In the genomic region with DNA sequence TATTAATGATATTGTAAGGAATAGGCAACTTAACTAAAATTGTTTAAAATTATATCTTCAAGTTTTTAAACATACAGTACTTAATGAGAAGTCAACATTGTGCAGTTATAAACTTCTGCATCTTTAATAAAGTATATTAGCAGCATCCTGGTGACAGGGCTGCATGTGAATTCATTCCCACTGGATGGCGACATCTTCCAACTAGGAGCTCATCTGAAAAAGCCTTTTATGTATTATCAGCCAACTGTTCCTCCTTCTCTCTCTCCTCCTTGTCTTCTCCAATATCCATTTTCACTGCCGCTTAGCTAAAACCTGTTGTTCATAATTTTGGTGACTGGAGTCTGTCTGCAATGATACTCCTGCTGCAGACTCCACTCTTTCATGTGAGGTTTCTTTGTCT, we compare ENCODE assay signal across 10 mouse cellular contexts.
DNase-seq lines count a peak whose midpoint lies in the region; ATAC-seq lines count a peak whose summit lies in the region.
"Had no signal": no experiment of that assay in that cellular context is flagged by ENCODE, and none has a peak within 500 bp of the region (broad histone marks: within the 10 kb centered on the region; RNA-seq: fewer than 3 reads in every experiment).

No protein-coding gene starts in this region.

- no peaks in the 10 kb centered on the region for H3K36me3 ChIP-seq in embryonic facial prominence, embryonic 11.5 days (replicated peaks; ENCODE audit: control insufficient read depth, insufficient read depth, low read depth, low read length)
- no peaks in the 10 kb centered on the region for H3K36me3 ChIP-seq in embryonic facial prominence, embryonic 10.5 days (replicated peaks)

- no peaks in the 10 kb centered on the region for H3K9me3 ChIP-seq in embryonic facial prominence, embryonic 11.5 days (replicated peaks; ENCODE audit: control insufficient read depth, low read length)
- no peaks in the 10 kb centered on the region for H3K9me3 ChIP-seq in embryonic facial prominence, embryonic 10.5 days

- peak; percentile 21 for DNase-seq in embryonic facial prominence, embryonic 11.5 days (ENCODE audit: low spot score)
- DNase-seq in embryonic facial prominence, embryonic 10.5 days (ENCODE audit: low spot score), result no peak
- DNase-seq in left cerebral cortex, postnatal 14 days (ENCODE audit: low spot score in 2 of 2), result peak; percentile 18 to 47
- no peak for DNase-seq in left cerebral cortex, adult 8-10 months (ENCODE audit: low spot score in 2 of 2)
- DNase-seq in adipocyte (ENCODE audit: low spot score), result peak; percentile 58
- peak; percentile 12 to 47 for DNase-seq in layer of hippocampus, postnatal 14 days (ENCODE audit: low spot score in 2 of 2)
- DNase-seq in B cell, adult 2 months, result no peak
- no peak for DNase-seq in thymus, postnatal 10 days (ENCODE audit: low spot score in 2 of 2)
- DNase-seq: heart, adult 11 months had no signal

- H3K9ac ChIP-seq in embryonic facial prominence, embryonic 11.5 days (replicated peaks; ENCODE audit: low read length), result no peak overlapping the region
- H3K9ac ChIP-seq: liver, embryonic 14.5 days had no signal

- no peaks in the 10 kb centered on the region for H3K27me3 ChIP-seq in embryonic facial prominence, embryonic 11.5 days (ENCODE audit: control insufficient read depth, insufficient read depth, low read length)
- no peaks in the 10 kb centered on the region for H3K27me3 ChIP-seq in embryonic facial prominence, embryonic 10.5 days (replicated peaks; ENCODE audit: low read depth, poor library complexity, severe bottlenecking)

- H3K4me3 ChIP-seq in embryonic facial prominence, embryonic 11.5 days (ENCODE audit: low read depth, low read length), result no peak overlapping the region
- H3K4me3 ChIP-seq in embryonic facial prominence, embryonic 10.5 days, result no peak overlapping the region

- no peak for ATAC-seq in embryonic facial prominence, embryonic 11.5 days (replicated peaks; ENCODE audit: insufficient number of reproducible peaks, low FRiP score, low TSS enrichment, low read depth)

- no peaks in the 10 kb centered on the region for H3K4me1 ChIP-seq in embryonic facial prominence, embryonic 11.5 days (ENCODE audit: control insufficient read depth, insufficient read depth, low read length)
- no peaks in the 10 kb centered on the region for H3K4me1 ChIP-seq in embryonic facial prominence, embryonic 10.5 days

- no peak overlapping the region for H3K4me2 ChIP-seq in embryonic facial prominence, embryonic 11.5 days (ENCODE audit: low read depth, low read length)

- H3K27ac ChIP-seq in embryonic facial prominence, embryonic 11.5 days (replicated peaks; ENCODE audit: low read depth, low read length), result no peak overlapping the region
- no peak overlapping the region for H3K27ac ChIP-seq in embryonic facial prominence, embryonic 10.5 days (replicated peaks)
- H3K27ac ChIP-seq: liver, embryonic 14.5 days had no signal

- intact Hi-C loops in left cerebral cortex, postnatal 14 days (cut with DNase I), result no loop called here

- 67% methylated on average over 2 of the region's 2 CpGs for WGBS in embryonic facial prominence, embryonic 11.5 days
- WGBS in embryonic facial prominence, embryonic 10.5 days, result 67% methylated on average over 2 of the region's 2 CpGs

Comparison
In these comparisons a context has a peak if more than half of its experiments do, and no peak if none do; other contexts are left out.
1. DNase-seq: peak in embryonic facial prominence, embryonic 11.5 days (single experiment), left cerebral cortex, postnatal 14 days (2 of 2), adipocyte (single experiment) and layer of hippocampus, postnatal 14 days (2 of 2); none in embryonic facial prominence, embryonic 10.5 days (single experiment), left cerebral cortex, adult 8-10 months (0 of 2), B cell, adult 2 months (0 of 2) and thymus, postnatal 10 days (0 of 2).